Mouse (Mus musculus) heart, adult 11 months (tissue): Measurements from ENCODE around the gene 6430548M08Rik.

Experiments
- DNase-seq: peaks from one replicate; pipeline ENCODE4 v3.0.0; 2022

6430548M08Rik gene

GRCm38 (mm10) chr8:120144652-120145301, 30.8 kb downstream of the 6430548M08Rik start:
- no peak for DNase-seq

DNA sequence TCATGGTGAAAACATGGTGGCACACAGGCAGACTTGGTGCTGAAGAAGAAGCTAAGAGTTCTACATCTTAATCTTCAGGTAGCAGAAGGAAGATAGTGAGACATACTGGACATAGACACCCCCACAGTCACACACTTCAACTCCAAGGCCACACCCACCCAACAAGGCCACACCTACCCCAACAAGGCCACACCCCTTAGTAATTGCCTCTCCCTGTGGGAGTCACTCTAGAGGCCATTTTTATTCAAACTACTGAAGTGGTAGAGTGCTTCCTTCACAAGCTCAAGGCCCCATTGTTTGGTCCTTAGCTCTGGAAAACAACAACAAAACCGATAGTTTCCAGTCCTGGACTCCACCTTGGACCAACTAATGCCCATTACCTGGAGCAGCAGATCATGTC, 32.1 kb downstream of the 6430548M08Rik start:
- DNase-seq: no peak

DNA sequence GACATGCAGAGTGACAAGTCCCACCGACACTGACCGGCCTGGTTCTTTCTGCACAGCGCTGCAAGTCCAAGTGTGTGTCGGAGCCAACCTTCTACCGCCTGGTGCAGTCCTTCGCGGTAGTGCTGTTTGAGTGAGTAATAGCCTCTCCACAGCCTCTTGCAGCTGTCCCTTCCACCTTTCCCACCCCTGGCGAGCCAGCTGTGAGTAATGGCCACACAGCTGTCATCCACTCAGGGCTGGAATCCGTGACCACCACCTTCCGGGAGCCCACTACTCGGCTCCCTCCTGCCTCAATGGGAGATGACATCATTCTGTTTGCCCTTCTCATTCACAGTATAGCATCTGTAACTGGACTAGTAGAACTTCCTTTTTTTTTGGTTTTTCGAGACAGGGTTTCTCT, 36.1 kb downstream of the 6430548M08Rik start:
- no peak for DNase-seq

- no peak for DNase-seq
These were observed 37.2 kb downstream of the 6430548M08Rik start for GRCm38 (mm10) chr8:120151151-120151550.

- DNase-seq: no peak
These were observed 38.7 kb downstream of the 6430548M08Rik start for GRCm38 (mm10) chr8:120152636-120153035.

DNA sequence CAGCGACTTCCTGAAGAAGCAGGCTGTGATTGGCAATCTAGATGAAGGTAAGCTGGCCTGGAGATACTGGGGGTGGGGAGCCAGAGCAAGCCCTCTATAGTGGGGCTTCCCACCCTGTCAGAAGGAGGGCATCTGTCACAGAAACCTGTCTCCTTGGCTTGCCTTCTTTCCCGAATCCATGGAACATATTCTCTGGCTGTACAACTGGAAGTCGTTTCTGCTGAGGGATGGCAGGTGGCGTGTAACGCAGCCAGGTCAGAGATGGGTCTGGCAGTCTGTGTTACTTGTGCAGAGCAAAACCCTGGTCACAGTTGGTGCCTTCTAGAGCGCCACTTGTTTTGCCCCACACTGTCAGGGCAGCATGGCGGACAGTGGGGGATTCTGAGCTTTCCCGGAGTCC, 46.4 kb downstream of the 6430548M08Rik start:
- DNase-seq: no peak

- DNase-seq: no peak
These were observed 47.9 kb downstream of the 6430548M08Rik start for GRCm38 (mm10) chr8:120161658-120162403.

- no peak for DNase-seq
These were observed 48.4 kb downstream of the 6430548M08Rik start for GRCm38 (mm10) chr8:120162404-120162752.

- no peak for DNase-seq
These were observed 49.4 kb downstream of the 6430548M08Rik start for GRCm38 (mm10) chr8:120163376-120163775.

DNA sequence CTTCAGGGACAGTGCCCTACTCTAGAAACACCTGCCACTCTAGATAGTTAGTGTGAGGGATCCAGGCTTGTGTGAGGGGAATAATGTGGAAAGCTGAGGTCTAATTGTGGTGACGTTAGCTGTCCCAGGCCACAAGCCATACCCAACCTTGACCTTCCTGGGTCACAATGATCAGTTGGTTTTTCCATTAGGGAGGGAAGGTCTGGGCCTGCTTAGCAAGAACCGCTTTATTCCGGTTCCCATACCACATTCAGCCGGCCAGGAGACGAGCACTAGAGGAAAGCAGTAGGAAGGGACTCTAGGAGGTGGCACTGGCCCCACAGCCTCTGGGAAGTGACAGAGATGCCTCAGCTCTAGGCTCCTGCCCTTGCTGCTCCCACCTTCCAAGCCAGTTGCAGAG, 50.1 kb downstream of the 6430548M08Rik start:
- DNase-seq: no peak

GRCm38 (mm10) chr8:120167136-120167535, 53.2 kb downstream of the 6430548M08Rik start:
- no peak for DNase-seq

DNA sequence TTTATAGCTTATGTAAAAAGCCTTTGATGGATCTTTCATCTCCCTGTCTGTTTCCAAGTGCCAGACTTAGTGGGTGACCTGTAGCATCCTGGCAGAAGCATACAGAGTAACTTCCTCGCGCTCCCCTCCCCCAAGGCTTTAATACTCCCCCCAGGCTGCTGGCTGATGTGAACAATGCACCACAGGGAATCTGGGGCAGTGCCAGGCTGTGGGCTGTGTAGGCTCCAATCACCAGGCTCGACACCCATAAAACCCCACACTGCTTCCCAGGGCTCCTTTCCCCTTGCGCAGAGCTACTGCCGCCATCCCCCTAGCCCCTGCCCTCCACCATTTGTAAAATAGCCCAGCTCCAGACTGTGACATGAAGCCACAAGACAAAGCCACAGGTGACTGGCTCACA, 53.9 kb downstream of the 6430548M08Rik start:
- no peak for DNase-seq

GRCm38 (mm10) chr8:120169119-120169518, 55.2 kb downstream of the 6430548M08Rik start:
- DNase-seq: no peak

GRCm38 (mm10) chr8:120173195-120173594, 59.2 kb downstream of the 6430548M08Rik start:
- no peak for DNase-seq

GRCm38 (mm10) chr8:120174606-120175005, 60.7 kb downstream of the 6430548M08Rik start:
- DNase-seq: no peak

GRCm38 (mm10) chr8:120176605-120177004, 62.7 kb downstream of the 6430548M08Rik start:
- no peak for DNase-seq

- DNase-seq: peak; percentile 95
These were observed 63.6 kb downstream of the 6430548M08Rik start, which contains the start of gene Fam92b for GRCm38 (mm10) chr8:120177318-120178123. Gene Fam92b (minus strand): TSS chr8:120177466.

- DNase-seq: no peak
These were observed 64.2 kb downstream of the 6430548M08Rik start for GRCm38 (mm10) chr8:120178124-120178514.

- peak; percentile 98 for DNase-seq
These were observed 65.1 kb downstream of the 6430548M08Rik start for GRCm38 (mm10) chr8:120179027-120179431.

- no peak for DNase-seq
These were observed 66.6 kb downstream of the 6430548M08Rik start for GRCm38 (mm10) chr8:120180445-120180970.

- DNase-seq: no peak
These were observed 67.3 kb downstream of the 6430548M08Rik start for GRCm38 (mm10) chr8:120181274-120181673.

- no peak for DNase-seq
These were observed 68.0 kb downstream of the 6430548M08Rik start for GRCm38 (mm10) chr8:120181861-120182414.

- DNase-seq: peak; percentile 95
These were observed 70.4 kb downstream of the 6430548M08Rik start for GRCm38 (mm10) chr8:120184366-120184765.
